Comparison of ENCODE assay signal across 16 mouse cellular contexts in genomic region chr2:82069172-82069571, GRCm38 (mm10). TPM values are rescaled to one million over a fixed set of nuclear protein-coding genes. Genes with fewer than 3 reads are reported as not detected.
"Had no signal": no experiment of that assay in that cellular context is flagged by ENCODE, and none has a peak within 500 bp of the region (broad histone marks: within the 10 kb centered on the region; RNA-seq: fewer than 3 reads in every experiment).

No protein-coding gene starts in this region.

- DNase-seq: liver, postnatal 0 days; lung, adult 2 months; lung, postnatal 14 days; lung, postnatal 36 days; retina, postnatal 1 day; right cerebral cortex, adult 18-20 months; right cerebral cortex, postnatal 25 days; right cerebral cortex, postnatal 4 days; spleen, adult 18-20 months; thymus, adult 18-20 months; thymus, postnatal 14 days; thymus, postnatal 36 days had no signal

RNA-seq across cellular contexts. Expression of gene Zfp804a, which starts 16.1 kb away (rescaled TPM):
- total RNA-seq: megakaryocyte progenitor cell, adult 5-6 weeks; monocyte, adult 5-6 weeks had no signal
- polyA plus RNA-seq: liver, postnatal 0 days; lung, adult 2 months; lung, postnatal 0 days; macrophage had no signal
